Mouse (Mus musculus) liver, embryonic 11.5 days (tissue): Measurements from ENCODE around the gene Etv5. TPM values are rescaled to one million over a fixed set of nuclear protein-coding genes. Genes with fewer than 3 reads are reported as not detected.
A peak's percentile ranks its signal among the peaks of the same experiment; 100 is the strongest.

Experiments
- ATAC-seq: fragments of 200-750 bp; cut with Nextera tagmentation; replicated peaks from 2 replicates; pipeline ENCODE4 v1.8.0; 2017; ENCODE audit warnings: moderate number of reproducible peaks, mild to moderate bottlenecking, moderate TSS enrichment, moderate library complexity; ENCODE audit not compliant: low FRiP score
- DNase-seq: peaks from one replicate; pipeline ENCODE4 v3.0.0-alpha.2; 2017; ENCODE audit warnings: low spot score
- H3K27ac ChIP-seq: fragments of 300-500 bp; sonication (generic); 2 replicates; pipeline ENCODE4 v1.5.1; 2014; ENCODE audit warnings: mild to moderate bottlenecking, low read depth, low read length, control low read depth
- H3K27me3 ChIP-seq: fragments of 300-500 bp; sonication (generic); replicated peaks from 2 replicates; pipeline ENCODE4 v1.6.1; 2014; ENCODE audit warnings: low read length, mixed read lengths; ENCODE audit not compliant: control insufficient read depth, insufficient read depth
- H3K36me3 ChIP-seq: fragments of 300-500 bp; sonication (generic); 2 replicates; pipeline ENCODE4 v1.6.1; 2014; ENCODE audit warnings: mild to moderate bottlenecking, low read length, moderate library complexity, mixed read lengths; ENCODE audit not compliant: control insufficient read depth, insufficient read depth
- H3K4me1 ChIP-seq: fragments of 300-500 bp; sonication (generic); replicated peaks from 2 replicates; pipeline ENCODE4 v1.6.1; 2014; ENCODE audit warnings: low read length, mixed read lengths; ENCODE audit not compliant: control insufficient read depth, insufficient read depth
- H3K4me2 ChIP-seq: fragments of 300-500 bp; sonication (generic); 2 replicates; pipeline ENCODE4 v1.6.1; 2014; ENCODE audit warnings: mild to moderate bottlenecking, control low read depth, moderate library complexity
- H3K4me3 ChIP-seq: fragments of 300-500 bp; sonication (generic); 2 replicates; pipeline ENCODE4 v1.5.1; 2014; ENCODE audit warnings: low read depth, low read length, control low read depth
- H3K9ac ChIP-seq: fragments of 300-500 bp; sonication (generic); 2 replicates; pipeline ENCODE4 v1.6.1; 2014; ENCODE audit warnings: low read depth, low read length, control low read depth
- H3K9me3 ChIP-seq: fragments of 300-500 bp; sonication (generic); 2 replicates; pipeline ENCODE4 v1.6.1; 2016; ENCODE audit warnings: low read length, inconsistent platforms, mixed read lengths; ENCODE audit not compliant: control insufficient read depth
- WGBS: fragments of 180-500 bp; shearing (Covaris S2); extraction: QIAGEN DNeasy Blood & Tissue Kit; methylation state at CpG from one replicate; pipeline ENCODE4 v1.1.7; 2014; 5-methylcytosine and 5-hydroxymethylcytosine counted together
- polyA plus RNA-seq: library from polyadenylated mRNA; unstranded; fragments of >200 nt; fragmentation: Nextera tagmentation; extraction: Ambion mirVana; gene quantifications from 2 replicates; pipeline ENCODE4 v1.2.1, GENCODE M21; 2014

Gene Etv5
- polyA plus RNA-seq, 1 experiment from 2014 or later = 16.1 TPM

- H3K36me3 ChIP-seq = no peaks in the 10 kb centered on the region; the same call in 1 of the 2 replicates
- WGBS = 83% methylated on average over 5 of the region's 5 CpGs
- H3K4me3 ChIP-seq = no peak overlapping the region
- H3K4me1 ChIP-seq = no peaks in the 10 kb centered on the region
- H3K4me2 ChIP-seq = no peak overlapping the region
- no peak overlapping the region for H3K9ac ChIP-seq
- H3K27me3 ChIP-seq = no peaks in the 10 kb centered on the region
- no peak for ATAC-seq
- H3K27ac ChIP-seq = no peak overlapping the region
- no peak for DNase-seq
- no peaks in the 10 kb centered on the region for H3K9me3 ChIP-seq
Observed at GRCm38 (mm10) chr16:22422256-22422655, 17.3 kb downstream of the Etv5 start.

GRCm38 (mm10) chr16:22417931-22418330 lies 21.6 kb downstream of the Etv5 start:
- no peak overlapping the region for H3K27ac ChIP-seq
- WGBS = 89% methylated on average over 7 of the region's 7 CpGs

DNA sequence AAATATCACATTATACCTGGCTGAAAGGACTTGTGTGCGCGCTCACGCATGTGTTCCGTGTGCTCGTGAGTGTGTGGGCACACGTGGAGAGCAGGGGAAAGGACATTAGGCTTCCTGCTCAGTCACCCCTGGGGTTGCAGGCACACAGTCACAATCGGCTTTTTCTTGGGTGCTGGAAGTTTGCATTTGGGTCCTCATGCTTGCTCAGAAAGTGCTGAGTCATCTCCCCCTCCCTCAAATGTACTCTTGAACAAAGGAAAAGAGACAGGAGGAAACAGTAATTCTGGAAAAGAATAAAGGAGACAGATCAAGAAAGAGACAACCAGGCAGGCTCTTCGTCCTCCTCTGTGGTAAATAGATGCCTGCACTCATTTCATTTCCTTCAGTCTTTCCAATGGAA lies 22.5 kb downstream of the Etv5 start:
- 82% methylated on average over 8 of the region's 8 CpGs for WGBS
- Histone ChIP-seq H3K36me3 (no peaks in the 10 kb centered on the region), H3K9me3 (no peaks in the 10 kb centered on the region), H3K9ac (no peak overlapping the region), H3K27ac (no peak overlapping the region), H3K4me2 (no peak overlapping the region), H3K4me3 (no peak overlapping the region), H3K27me3 (no peaks in the 10 kb centered on the region), H3K4me1 (no peaks in the 10 kb centered on the region; the same call in 1 of the 2 replicates)
- DNase-seq (no peak), ATAC-seq (no peak)

More at GRCm38 (mm10) chr16:22417931-22418330, 21.6 kb downstream of the Etv5 start:
- no peak for DNase-seq
- H3K4me2 ChIP-seq = no peak overlapping the region
- H3K9ac ChIP-seq = no peak overlapping the region
- H3K36me3 ChIP-seq = no peaks in the 10 kb centered on the region
- H3K4me3 ChIP-seq = no peak overlapping the region
- no peaks in the 10 kb centered on the region for H3K9me3 ChIP-seq
- ATAC-seq = no peak
- no peaks in the 10 kb centered on the region; the same call in 1 of the 2 replicates for H3K4me1 ChIP-seq
- no peaks in the 10 kb centered on the region for H3K27me3 ChIP-seq

GRCm38 (mm10) chr16:22416140-22416848 lies 23.2 kb downstream of the Etv5 start:
- no peak overlapping the region for H3K4me3 ChIP-seq
- H3K9ac ChIP-seq = no peak overlapping the region
- no peak for DNase-seq
- H3K36me3 ChIP-seq = no peaks in the 10 kb centered on the region
- H3K4me2 ChIP-seq = no peak overlapping the region
- no peaks in the 10 kb centered on the region for H3K9me3 ChIP-seq
- H3K27me3 ChIP-seq = no peaks in the 10 kb centered on the region
- no peak for ATAC-seq
- WGBS = 62% methylated on average over 6 of the region's 6 CpGs
- H3K27ac ChIP-seq = no peak overlapping the region
- H3K4me1 ChIP-seq = no peaks in the 10 kb centered on the region; the same call in 1 of the 2 replicates

DNA sequence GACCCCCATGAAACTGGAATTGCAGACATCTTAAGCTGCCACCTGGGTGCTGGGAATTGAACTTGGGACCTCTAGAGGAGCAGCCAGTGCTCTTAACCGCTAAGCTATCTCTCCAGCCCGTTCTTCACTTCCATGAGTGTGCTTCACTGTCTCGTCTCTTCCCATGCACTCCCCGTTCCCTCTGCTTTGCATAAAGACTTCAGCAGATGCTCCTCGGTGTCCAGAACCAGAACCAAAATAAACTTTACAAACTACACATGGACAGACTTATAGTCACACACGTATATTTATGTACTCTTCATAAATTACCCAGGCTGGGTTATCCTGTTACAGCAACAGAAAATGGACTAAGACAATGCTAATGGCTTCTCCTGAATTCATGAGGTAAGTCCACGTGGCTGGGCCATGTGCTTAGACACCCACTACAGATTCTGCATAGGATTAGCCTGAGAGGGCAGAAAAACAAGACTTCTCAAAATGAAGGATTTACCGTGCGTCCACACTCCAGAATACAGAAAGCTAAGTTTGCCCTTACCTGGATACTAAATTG lies 25.2 kb downstream of the Etv5 start:
- no peak overlapping the region for H3K9ac ChIP-seq
- H3K27me3 ChIP-seq = no peaks in the 10 kb centered on the region
- DNase-seq (no peak), ATAC-seq (no peak)
- no peaks in the 10 kb centered on the region; the same call in 1 of the 2 replicates for H3K36me3 ChIP-seq
- no peaks in the 10 kb centered on the region for H3K9me3 ChIP-seq
- H3K27ac ChIP-seq = no peak overlapping the region
- no peaks in the 10 kb centered on the region; the same call in 1 of the 2 replicates for H3K4me1 ChIP-seq
- WGBS = 86% methylated on average over 9 of the region's 9 CpGs
- H3K4me3 ChIP-seq = no peak overlapping the region
- H3K4me2 ChIP-seq = no peak overlapping the region

DNA sequence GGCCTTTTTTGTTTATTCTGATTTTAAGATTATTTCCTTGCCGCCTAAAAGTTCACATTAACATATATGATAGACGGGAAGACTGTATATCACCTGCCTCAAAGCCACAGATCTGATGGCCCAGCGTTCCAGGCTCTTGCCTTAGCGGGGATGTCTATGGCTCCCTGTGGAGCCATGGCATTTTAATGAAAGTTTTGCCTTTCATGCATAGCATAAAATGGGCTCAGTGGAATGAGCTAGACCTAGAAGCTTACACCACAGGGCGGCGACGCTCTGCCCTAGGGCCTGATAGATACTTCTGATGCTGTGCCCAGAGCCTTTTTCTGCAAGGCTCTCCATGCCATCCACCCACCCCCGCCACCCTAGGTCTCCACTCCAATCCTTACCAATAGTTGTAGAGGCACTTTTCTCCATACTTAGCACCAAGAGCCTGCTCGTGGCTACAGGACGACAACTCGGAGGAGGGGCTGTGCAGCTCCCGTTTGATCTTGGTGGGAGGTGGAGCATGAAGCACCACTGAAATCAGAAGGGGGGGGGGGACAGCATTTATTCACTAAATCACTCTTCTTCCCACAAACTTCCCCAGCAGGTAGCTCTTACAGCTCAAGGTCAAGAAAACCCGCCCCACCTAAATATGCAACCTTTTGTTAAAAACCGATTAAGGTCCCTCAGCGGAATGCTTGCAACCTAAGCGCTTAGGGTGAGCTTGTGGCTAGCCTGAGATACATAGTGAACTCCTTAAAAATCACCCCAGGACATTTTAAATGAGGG lies 26.9 kb downstream of the Etv5 start:
- no peak for ATAC-seq
- DNase-seq = no peak
- H3K9ac ChIP-seq = no peak overlapping the region
- 71% methylated on average over 16 of the region's 16 CpGs for WGBS
- no peak overlapping the region for H3K4me2 ChIP-seq
- H3K36me3 ChIP-seq = no peaks in the 10 kb centered on the region; the same call in 1 of the 2 replicates
- no peaks in the 10 kb centered on the region; the same call in 1 of the 2 replicates for H3K4me1 ChIP-seq
- no peak overlapping the region for H3K4me3 ChIP-seq
- no peak overlapping the region for H3K27ac ChIP-seq
- no peaks in the 10 kb centered on the region for H3K9me3 ChIP-seq
- H3K27me3 ChIP-seq = no peaks in the 10 kb centered on the region

GRCm38 (mm10) chr16:22411764-22412163 lies 27.8 kb downstream of the Etv5 start:
- 49% methylated on average over 11 of the region's 11 CpGs for WGBS
- ATAC-seq (no peak), DNase-seq (no peak)
- no peak overlapping the region for H3K9ac ChIP-seq
- no peaks in the 10 kb centered on the region for H3K9me3 ChIP-seq
- no peak overlapping the region for H3K4me2 ChIP-seq
- no peaks in the 10 kb centered on the region for H3K27me3 ChIP-seq
- no peaks in the 10 kb centered on the region; the same call in 1 of the 2 replicates for H3K36me3 ChIP-seq
- H3K27ac ChIP-seq = no peak overlapping the region
- no peak overlapping the region for H3K4me3 ChIP-seq
- no peaks in the 10 kb centered on the region; the same call in 1 of the 2 replicates for H3K4me1 ChIP-seq

DNA sequence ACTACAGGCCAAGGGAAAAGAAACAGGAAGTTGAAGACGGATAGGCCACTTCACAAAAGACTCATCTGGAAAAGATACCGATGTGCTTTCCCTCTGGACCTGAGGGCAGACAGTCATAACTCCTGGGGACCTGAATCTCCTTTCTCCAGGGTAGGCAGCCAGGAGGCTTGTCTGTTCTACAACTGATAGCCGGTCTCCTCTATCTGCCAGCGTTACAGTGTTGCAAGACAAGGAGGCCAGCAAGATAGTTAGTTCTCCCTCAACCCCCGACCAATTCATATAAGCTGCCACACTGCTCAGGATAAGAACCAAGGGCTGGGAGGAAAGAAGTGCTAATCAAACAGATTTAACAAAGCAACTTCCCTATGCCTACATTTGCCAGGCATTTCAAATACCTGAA lies 29.5 kb downstream of the Etv5 start:
- peak; percentile 83 for ATAC-seq
- no peak overlapping the region for H3K4me3 ChIP-seq
- H3K27ac ChIP-seq = no peak overlapping the region
- H3K36me3 ChIP-seq = no peaks in the 10 kb centered on the region; the same call in 1 of the 2 replicates
- H3K9ac ChIP-seq = no peak overlapping the region
- DNase-seq = no peak
- H3K4me1 ChIP-seq = no peaks in the 10 kb centered on the region
- H3K9me3 ChIP-seq = no peaks in the 10 kb centered on the region
- no peaks in the 10 kb centered on the region for H3K27me3 ChIP-seq
- WGBS = 40% methylated on average over 5 of the region's 5 CpGs
- H3K4me2 ChIP-seq = no peak overlapping the region
